In the genomic region with DNA sequence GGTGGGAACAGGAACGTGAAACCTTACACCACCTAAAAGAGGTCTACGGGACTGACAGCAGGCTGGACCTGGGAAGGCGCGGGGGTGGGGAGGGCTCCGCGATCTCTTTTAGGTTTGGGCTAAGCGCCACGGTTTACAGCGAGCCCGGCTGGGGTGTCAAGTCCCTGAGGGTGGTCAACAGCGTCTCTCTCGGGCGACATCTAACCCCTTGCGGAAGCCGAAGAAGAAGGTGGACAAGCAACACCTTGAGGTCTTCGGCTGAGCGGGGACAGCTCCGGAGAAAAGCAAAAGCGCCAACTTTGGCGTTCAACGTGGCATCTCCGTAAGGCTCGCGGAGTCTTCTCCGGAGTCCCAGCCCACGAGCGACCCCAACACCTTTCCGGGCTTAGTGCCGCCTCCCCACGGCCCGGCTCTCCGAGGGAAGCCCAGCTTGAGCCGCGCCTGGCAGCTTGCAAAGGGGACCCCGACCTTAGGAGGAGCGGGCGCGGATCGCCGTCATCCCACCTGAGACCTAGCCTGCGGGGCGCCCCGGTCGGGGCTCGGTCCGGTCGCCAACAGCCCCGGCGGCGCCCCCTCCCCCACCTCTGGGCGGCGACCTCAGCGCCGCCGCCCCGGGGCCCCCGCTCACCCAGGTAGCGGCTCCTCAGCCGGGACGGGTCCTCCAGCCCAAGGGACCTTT, we compare ENCODE assay signal across 1 mouse cellular context.
TF ChIP-seq lines count a peak whose summit lies in the region.

No protein-coding gene starts in this region.

TF ChIP-seq in myocyte, 11 proteins besides CTCF, POLR2A, EP300 and RAD21:
- TF ChIP-seq MYOG (IDR thresholded peaks at IDR 0.05; ENCODE audit: control insufficient read depth in 1 of 3, insufficient read depth in 1 of 3, insufficient read length in 2 of 3, low read depth in 2 of 3) = peak in 1 of 3 experiments; percentile 5
- TF ChIP-seq REST (IDR thresholded peaks at IDR 0.05; ENCODE audit: insufficient read depth, insufficient read length) = no peak
- no peak for TF ChIP-seq USF1 (IDR thresholded peaks at IDR 0.05; ENCODE audit: low read depth)
- TF ChIP-seq MAX (IDR thresholded peaks at IDR 0.05; ENCODE audit: low read depth) = no peak
TF ChIP-seq in myocyte: peak in this region for 1.
